Mouse (Mus musculus): ENCODE measurements at regions not wholly inside any gene's neighbourhood (a gene's known extent, or its start where the extent isn't known, plus 50 kb on each side); places are given as distances from the start of the nearest gene placed in this dataset.

- TF ChIP-seq POLR2A (IDR thresholded peaks at IDR 0.05; ENCODE audit: low read depth, low read length) (no peak), CTCF (IDR thresholded peaks at IDR 0.05; ENCODE audit: extremely low read depth, insufficient read length, insufficient replicate concordance, low read depth, low read length) (no peak)
Observed at GRCm38 (mm10) chr11:18586468-18586867, 432.3 kb downstream of the Meis1 start.
